Mouse (Mus musculus) embryonic fibroblast, embryonic 13.5 days (primary cell): ENCODE measurements around the gene Dok3. TPM values are rescaled to one million over a fixed set of nuclear protein-coding genes. Genes with fewer than 3 reads are reported as not detected.

ENCODE experiments used
- H3K27ac ChIP-seq: 2 replicates; pipeline ENCODE4 v1.5.1; 2012; ENCODE audit warnings: low read length, control low read depth, inconsistent platforms; ENCODE audit not compliant: insufficient read depth
- H3K4me1 ChIP-seq: 2 replicates; pipeline ENCODE4 v1.6.1; 2011; ENCODE audit warnings: low read length; ENCODE audit not compliant: control insufficient read depth, insufficient read depth
- H3K4me3 ChIP-seq: 2 replicates; pipeline ENCODE4 v1.5.1; 2011; ENCODE audit warnings: mild to moderate bottlenecking, control low read depth, low read length; ENCODE audit not compliant: insufficient read depth
- CTCF ChIP-seq: IDR thresholded peaks from 2 replicates; pipeline ENCODE4 v1.5.1; 2011; ENCODE audit warnings: mild to moderate bottlenecking, control low read depth, low read length, moderate library complexity, borderline replicate concordance; ENCODE audit not compliant: insufficient read depth
- POLR2A ChIP-seq: IDR thresholded peaks from 2 replicates; pipeline ENCODE4 v1.6.1; 2011; ENCODE audit warnings: low read depth, mild to moderate bottlenecking, control low read depth, low read length, moderate library complexity
- polyA plus RNA-seq: library from polyadenylated mRNA; stranded (reverse); fragments of >200 nt; gene quantifications from 2 replicates; pipeline ENCODE4 v1.2.4, GENCODE M21; 2011; ENCODE audit warnings: low read depth; ENCODE audit not compliant: missing spikeins, insufficient read length

Gene Dok3
- polyA plus RNA-seq, 1 experiment: 0.79 TPM

- Histone ChIP-seq H3K27ac (no peak overlapping the region), H3K4me3 (no peak overlapping the region), H3K4me1 (0 out of 2 replicates have a peak, but pooled peaks cover 4% of the 10 kb centered on the region)
- TF ChIP-seq POLR2A (no peak), CTCF (no peak)
Observed at GRCm38 (mm10) chr13:55496661-55497060, 32.4 kb downstream of the Dok3 start.

GRCm38 (mm10) chr13:55495702-55496101 lies 33.4 kb downstream of the Dok3 start:
- TF ChIP-seq CTCF: no peak
- no peak for TF ChIP-seq POLR2A
- Histone ChIP-seq H3K4me3 (no peak overlapping the region), H3K4me1 (0 out of 2 replicates have a peak, but pooled peaks cover 4% of the 10 kb centered on the region), H3K27ac (no peak overlapping the region)

GRCm38 (mm10) chr13:55494883-55495621 lies 34.0 kb downstream of the Dok3 start:
- TF ChIP-seq POLR2A: peak; percentile 20
- no peak for TF ChIP-seq CTCF
- Histone ChIP-seq H3K4me1 (0 out of 2 replicates have a peak, but pooled peaks cover under 1% of the 10 kb centered on the region), H3K4me3 (no peak overlapping the region), H3K27ac (no peak overlapping the region)

- Histone ChIP-seq H3K4me1 (no peaks in the 10 kb centered on the region), H3K27ac (no peak overlapping the region), H3K4me3 (no peak overlapping the region)
- TF ChIP-seq POLR2A (0 out of 2 replicates have a peak, but pooled peaks have one; percentile 13), CTCF (no peak)
Observed at GRCm38 (mm10) chr13:55494257-55494656, 34.8 kb downstream of the Dok3 start.

- TF ChIP-seq POLR2A (peak; percentile 89), CTCF (no peak)
- Histone ChIP-seq H3K27ac (0 out of 2 replicates have a peak within 1 kb of the TSS, but pooled peaks have one; percentile 14), H3K4me3 (peak within 1 kb of the TSS; percentile 80), H3K4me1 (peaks cover 27% of the 10 kb centered on the region)
Observed at GRCm38 (mm10) chr13:55487578-55488498, 41.3 kb downstream of the Dok3 start, which contains the start of gene Dbn1. Gene Dbn1 (minus strand): TSS chr13:55488111.

- Histone ChIP-seq H3K27ac (0 out of 2 replicates have a peak overlapping the region, but pooled peaks have one; percentile 14), H3K4me1 (peaks cover 32% of the 10 kb centered on the region)
- no peak for TF ChIP-seq CTCF
- no peak; the same call in 1 of the 2 replicates for TF ChIP-seq POLR2A
Observed at GRCm38 (mm10) chr13:55486916-55487577, 42.0 kb downstream of the Dok3 start.

GRCm38 (mm10) chr13:55486029-55486794 lies 42.9 kb downstream of the Dok3 start:
- H3K27ac ChIP-seq: no peak overlapping the region
- H3K4me1 ChIP-seq: peaks cover 32% of the 10 kb centered on the region
- H3K4me3 ChIP-seq: peak overlapping the region; percentile 80
- TF ChIP-seq CTCF (no peak), POLR2A (no peak)

More at GRCm38 (mm10) chr13:55486916-55487577, 42.0 kb downstream of the Dok3 start:
- H3K4me3 ChIP-seq: peak overlapping the region; percentile 80

- H3K27ac ChIP-seq: 0 out of 2 replicates have a peak overlapping the region, but pooled peaks have one; percentile 86
- no peak overlapping the region for H3K4me3 ChIP-seq
- H3K4me1 ChIP-seq: peaks cover 32% of the 10 kb centered on the region
- TF ChIP-seq POLR2A (no peak), CTCF (no peak)
Observed at GRCm38 (mm10) chr13:55484520-55485088, 44.5 kb downstream of the Dok3 start.
